Mouse (Mus musculus): ENCODE measurements around the gene Mtif3. TPM values are rescaled to one million over a fixed set of nuclear protein-coding genes. Genes with fewer than 3 reads are reported as not detected.
A peak's percentile ranks its signal among the peaks of the same experiment; 100 is the strongest.
"Not testable (repeated sequence)": the region's sequence is repeated elsewhere in the genome, so short reads cannot be mapped to it uniquely, and the experiment has no call there.

Gene Mtif3
- polyA plus RNA-seq, 1 experiment from 2014 or later: 24.2 TPM

- Histone ChIP-seq H3K27ac (ENCODE audit: low read depth, low read length) (no peak overlapping the region), H3K9me3 (ENCODE audit: control insufficient read depth, low read length) (no peaks in the 10 kb centered on the region), H3K27me3 (ENCODE audit: control insufficient read depth, insufficient read depth, low read length) (no peaks in the 10 kb centered on the region), H3K4me3 (ENCODE audit: low read depth, low read length) (no peak overlapping the region), H3K9ac (ENCODE audit: low read length) (no peak overlapping the region), H3K4me1 (ENCODE audit: control insufficient read depth, insufficient read depth, low read length) (no peaks in the 10 kb centered on the region), H3K36me3 (ENCODE audit: control insufficient read depth, insufficient read depth, low read length) (no peaks in the 10 kb centered on the region), H3K4me2 (no peak overlapping the region)
- 89% methylated on average over 7 of the region's 7 CpGs for WGBS
- DNase-seq (ENCODE audit: low spot score, missing footprints): no peak
- no peak for ATAC-seq (ENCODE audit: low FRiP score)
Observed at GRCm38 (mm10) chr5:146931422-146931821, 32.2 kb downstream of the Mtif3 start.

- H3K4me2 ChIP-seq: no peak overlapping the region
- H3K9ac ChIP-seq (ENCODE audit: low read length): no peak overlapping the region
- no peaks in the 10 kb centered on the region for H3K9me3 ChIP-seq (ENCODE audit: control insufficient read depth, low read length)
- ATAC-seq (ENCODE audit: low FRiP score): no peak
- H3K27me3 ChIP-seq (ENCODE audit: control insufficient read depth, insufficient read depth, low read length): no peaks in the 10 kb centered on the region
- H3K27ac ChIP-seq (ENCODE audit: low read depth, low read length): no peak overlapping the region
- 87% methylated on average over 5 of the region's 5 CpGs for WGBS
- H3K4me1 ChIP-seq (ENCODE audit: control insufficient read depth, insufficient read depth, low read length): no peaks in the 10 kb centered on the region
- H3K36me3 ChIP-seq (ENCODE audit: control insufficient read depth, insufficient read depth, low read length): no peaks in the 10 kb centered on the region
- H3K4me3 ChIP-seq (ENCODE audit: low read depth, low read length): no peak overlapping the region
- no peak for DNase-seq (ENCODE audit: low spot score, missing footprints)
Observed at GRCm38 (mm10) chr5:146926673-146927072, 36.9 kb downstream of the Mtif3 start.

GRCm38 (mm10) chr5:146923547-146923946 lies 40.1 kb downstream of the Mtif3 start:
- Histone ChIP-seq H3K9ac (ENCODE audit: low read length) (no peak overlapping the region), H3K4me3 (ENCODE audit: low read depth, low read length) (no peak overlapping the region), H3K9me3 (ENCODE audit: control insufficient read depth, low read length) (no peaks in the 10 kb centered on the region), H3K27ac (ENCODE audit: low read depth, low read length) (no peak overlapping the region), H3K36me3 (ENCODE audit: control insufficient read depth, insufficient read depth, low read length) (no peaks in the 10 kb centered on the region), H3K27me3 (ENCODE audit: control insufficient read depth, insufficient read depth, low read length) (no peaks in the 10 kb centered on the region), H3K4me2 (no peak overlapping the region), H3K4me1 (ENCODE audit: control insufficient read depth, insufficient read depth, low read length) (peaks cover 11% of the 10 kb centered on the region)
- DNase-seq (ENCODE audit: low spot score, missing footprints) (no peak), ATAC-seq (ENCODE audit: low FRiP score) (no peak)
- 76% methylated on average over 5 of the region's 5 CpGs for WGBS

DNA sequence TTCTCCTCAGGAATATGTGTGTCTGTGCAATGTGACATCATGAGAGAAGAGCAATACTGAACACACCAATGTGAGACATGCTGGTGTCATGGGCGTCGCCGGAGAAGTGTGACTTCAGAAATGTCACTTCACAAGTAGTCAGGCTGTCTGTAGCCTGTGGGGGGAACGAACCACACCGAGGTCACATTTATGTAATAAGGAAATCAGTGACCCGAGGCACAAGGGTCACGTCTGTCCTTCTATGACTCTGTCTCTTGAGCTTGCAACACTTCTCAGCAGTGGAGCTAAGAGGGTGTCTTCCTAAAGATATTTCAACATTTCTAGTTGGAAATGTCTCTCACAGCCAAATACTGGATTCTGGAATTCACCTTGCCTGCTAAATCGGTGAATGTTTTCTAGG lies 42.4 kb downstream of the Mtif3 start:
- WGBS: 46% methylated on average over 8 of the region's 8 CpGs
- H3K9ac ChIP-seq (ENCODE audit: low read length): no peak overlapping the region
- H3K4me3 ChIP-seq (ENCODE audit: low read depth, low read length): no peak overlapping the region
- ATAC-seq (ENCODE audit: low FRiP score) (no peak), DNase-seq (ENCODE audit: low spot score, missing footprints) (no peak)
- H3K27ac ChIP-seq (ENCODE audit: low read depth, low read length): no peak overlapping the region
- no peaks in the 10 kb centered on the region for H3K9me3 ChIP-seq (ENCODE audit: control insufficient read depth, low read length)
- H3K36me3 ChIP-seq (ENCODE audit: control insufficient read depth, insufficient read depth, low read length): no peaks in the 10 kb centered on the region
- H3K27me3 ChIP-seq (ENCODE audit: control insufficient read depth, insufficient read depth, low read length): no peaks in the 10 kb centered on the region
- peaks cover 11% of the 10 kb centered on the region for H3K4me1 ChIP-seq (ENCODE audit: control insufficient read depth, insufficient read depth, low read length)
- H3K4me2 ChIP-seq: no peak overlapping the region; the same call in 1 of the 2 replicates

GRCm38 (mm10) chr5:146920314-146921161 lies 43.1 kb downstream of the Mtif3 start:
- H3K9me3 ChIP-seq (ENCODE audit: control insufficient read depth, low read length): no peaks in the 10 kb centered on the region
- peak overlapping the region; percentile 17 for H3K4me3 ChIP-seq (ENCODE audit: low read depth, low read length)
- H3K27me3 ChIP-seq (ENCODE audit: control insufficient read depth, insufficient read depth, low read length): no peaks in the 10 kb centered on the region
- no peak overlapping the region for H3K27ac ChIP-seq (ENCODE audit: low read depth, low read length)
- H3K4me1 ChIP-seq (ENCODE audit: control insufficient read depth, insufficient read depth, low read length): peaks cover 11% of the 10 kb centered on the region
- H3K36me3 ChIP-seq (ENCODE audit: control insufficient read depth, insufficient read depth, low read length): no peaks in the 10 kb centered on the region
- ATAC-seq (ENCODE audit: low FRiP score) (peak; percentile 57), DNase-seq (ENCODE audit: low spot score, missing footprints) (no peak)
- 6% methylated on average over 22 of the region's 27 CpGs for WGBS
- H3K4me2 ChIP-seq: peak overlapping the region; percentile 45
- H3K9ac ChIP-seq (ENCODE audit: low read length): peak overlapping the region; percentile 27

- H3K9ac ChIP-seq (ENCODE audit: low read length): peak overlapping the region; percentile 27; the same call in 1 of the 2 replicates
- H3K4me1 ChIP-seq (ENCODE audit: control insufficient read depth, insufficient read depth, low read length): peaks cover 11% of the 10 kb centered on the region
- peak overlapping the region; percentile 45; the same call in 1 of the 2 replicates for H3K4me2 ChIP-seq
- H3K27ac ChIP-seq (ENCODE audit: low read depth, low read length): no peak overlapping the region
- DNase-seq (ENCODE audit: low spot score, missing footprints) (no peak), ATAC-seq (ENCODE audit: low FRiP score) (0 out of 2 replicates have a peak, but pooled peaks have one; percentile 14)
- no peaks in the 10 kb centered on the region for H3K9me3 ChIP-seq (ENCODE audit: control insufficient read depth, low read length)
- peak overlapping the region; percentile 17; the same call in 1 of the 2 replicates for H3K4me3 ChIP-seq (ENCODE audit: low read depth, low read length)
- no peaks in the 10 kb centered on the region for H3K27me3 ChIP-seq (ENCODE audit: control insufficient read depth, insufficient read depth, low read length)
- WGBS: 30% methylated on average over 6 of the region's 6 CpGs
- no peaks in the 10 kb centered on the region for H3K36me3 ChIP-seq (ENCODE audit: control insufficient read depth, insufficient read depth, low read length)
Observed at GRCm38 (mm10) chr5:146919874-146920273, 43.7 kb downstream of the Mtif3 start.

DNA sequence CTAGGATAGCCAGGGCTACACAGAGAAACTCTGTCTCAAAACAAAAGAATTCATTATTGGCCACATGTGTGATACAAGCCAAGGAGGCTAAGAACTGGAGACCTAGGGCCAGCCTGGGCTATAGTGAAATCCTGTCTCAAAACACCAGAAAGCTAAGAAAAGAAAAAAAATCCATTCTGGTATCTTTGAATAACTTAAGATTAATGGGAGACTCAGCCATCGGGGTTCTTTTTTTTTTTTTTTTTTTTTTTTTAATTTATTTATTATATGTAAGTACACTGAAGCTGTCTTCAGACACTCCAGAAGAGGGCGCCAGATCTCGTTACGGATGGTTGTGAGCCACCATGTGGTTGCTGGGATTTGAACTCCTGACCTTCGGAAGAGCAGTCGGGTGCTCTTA lies 46.2 kb downstream of the Mtif3 start:
- H3K36me3 ChIP-seq (ENCODE audit: control insufficient read depth, insufficient read depth, low read length); ATAC-seq (ENCODE audit: low FRiP score); DNase-seq (ENCODE audit: low spot score, missing footprints); H3K27ac ChIP-seq (ENCODE audit: low read depth, low read length); H3K4me2 ChIP-seq; H3K9ac ChIP-seq (ENCODE audit: low read length); H3K9me3 ChIP-seq (ENCODE audit: control insufficient read depth, low read length); H3K27me3 ChIP-seq (ENCODE audit: control insufficient read depth, insufficient read depth, low read length); H3K4me3 ChIP-seq (ENCODE audit: low read depth, low read length): not testable (repeated sequence)
- peaks cover 11% of the 10 kb centered on the region for H3K4me1 ChIP-seq (ENCODE audit: control insufficient read depth, insufficient read depth, low read length)
- 88% methylated on average over 3 of the region's 6 CpGs for WGBS

- no peaks in the 10 kb centered on the region for H3K27me3 ChIP-seq (ENCODE audit: control insufficient read depth, insufficient read depth, low read length)
- no peaks in the 10 kb centered on the region for H3K36me3 ChIP-seq (ENCODE audit: control insufficient read depth, insufficient read depth, low read length)
- no peak overlapping the region for H3K4me3 ChIP-seq (ENCODE audit: low read depth, low read length)
- peaks cover 11% of the 10 kb centered on the region for H3K4me1 ChIP-seq (ENCODE audit: control insufficient read depth, insufficient read depth, low read length)
- H3K9me3 ChIP-seq (ENCODE audit: control insufficient read depth, low read length): no peaks in the 10 kb centered on the region
- no peak for DNase-seq (ENCODE audit: low spot score, missing footprints)
- ATAC-seq (ENCODE audit: low FRiP score): no peak
- H3K9ac ChIP-seq (ENCODE audit: low read length): no peak overlapping the region
- no peak overlapping the region for H3K27ac ChIP-seq (ENCODE audit: low read depth, low read length)
- 34% methylated on average over 6 of the region's 6 CpGs for WGBS
- H3K4me2 ChIP-seq: no peak overlapping the region
Observed at GRCm38 (mm10) chr5:146916806-146917205, 46.8 kb downstream of the Mtif3 start.

GRCm38 (mm10) chr5:146916273-146916672 lies 47.3 kb downstream of the Mtif3 start:
- DNase-seq (ENCODE audit: low spot score, missing footprints) (no peak), ATAC-seq (ENCODE audit: low FRiP score) (no peak)
- Histone ChIP-seq H3K4me2 (no peak overlapping the region), H3K9me3 (ENCODE audit: control insufficient read depth, low read length) (no peaks in the 10 kb centered on the region), H3K36me3 (ENCODE audit: control insufficient read depth, insufficient read depth, low read length) (no peaks in the 10 kb centered on the region), H3K27me3 (ENCODE audit: control insufficient read depth, insufficient read depth, low read length) (no peaks in the 10 kb centered on the region), H3K27ac (ENCODE audit: low read depth, low read length) (no peak overlapping the region), H3K9ac (ENCODE audit: low read length) (no peak overlapping the region), H3K4me1 (ENCODE audit: control insufficient read depth, insufficient read depth, low read length) (peaks cover 11% of the 10 kb centered on the region), H3K4me3 (ENCODE audit: low read depth, low read length) (no peak overlapping the region)
- whole genome bisulfite sequencing: 70% methylated on average over 8 of the region's 8 CpGs
